Mouse (Mus musculus) kidney, postnatal 25 days (tissue): ENCODE data around the gene Six4.
"Not testable (repeated sequence)": the region's sequence is repeated elsewhere in the genome, so short reads cannot be mapped to it uniquely, and the experiment has no call there.

Source experiments
- DNase-seq, 2 experiments: peaks; one replicate each; pipeline ENCODE4 v3.0.0; 2021; ENCODE audit warnings: mixed read lengths in 2 of 2

Six4 gene

DNA sequence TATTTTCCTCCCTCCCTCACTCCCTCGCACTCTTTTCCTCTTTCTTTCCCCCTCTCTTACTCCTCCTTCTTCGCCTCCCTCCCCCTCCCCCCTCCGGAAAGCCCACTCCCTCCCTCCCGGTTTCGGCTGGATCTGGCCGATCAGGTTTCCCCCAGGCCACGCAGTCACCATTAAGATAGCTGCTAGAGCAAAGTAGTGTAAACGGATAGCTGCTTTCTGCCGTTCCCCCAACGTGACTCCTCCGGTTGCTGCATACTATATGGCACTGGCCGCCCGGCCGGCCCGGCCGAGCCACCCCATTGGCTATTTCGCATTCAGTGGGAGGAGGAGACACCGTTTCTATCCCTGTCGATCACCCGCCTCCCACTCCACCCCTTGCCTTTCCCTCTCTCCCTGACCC lies at the start of gene Six4:
Six4 (minus strand) TSS at position 261 of the 400 bp plus-strand sequence.
- DNase-seq = peak; percentile 72 to 92

DNA sequence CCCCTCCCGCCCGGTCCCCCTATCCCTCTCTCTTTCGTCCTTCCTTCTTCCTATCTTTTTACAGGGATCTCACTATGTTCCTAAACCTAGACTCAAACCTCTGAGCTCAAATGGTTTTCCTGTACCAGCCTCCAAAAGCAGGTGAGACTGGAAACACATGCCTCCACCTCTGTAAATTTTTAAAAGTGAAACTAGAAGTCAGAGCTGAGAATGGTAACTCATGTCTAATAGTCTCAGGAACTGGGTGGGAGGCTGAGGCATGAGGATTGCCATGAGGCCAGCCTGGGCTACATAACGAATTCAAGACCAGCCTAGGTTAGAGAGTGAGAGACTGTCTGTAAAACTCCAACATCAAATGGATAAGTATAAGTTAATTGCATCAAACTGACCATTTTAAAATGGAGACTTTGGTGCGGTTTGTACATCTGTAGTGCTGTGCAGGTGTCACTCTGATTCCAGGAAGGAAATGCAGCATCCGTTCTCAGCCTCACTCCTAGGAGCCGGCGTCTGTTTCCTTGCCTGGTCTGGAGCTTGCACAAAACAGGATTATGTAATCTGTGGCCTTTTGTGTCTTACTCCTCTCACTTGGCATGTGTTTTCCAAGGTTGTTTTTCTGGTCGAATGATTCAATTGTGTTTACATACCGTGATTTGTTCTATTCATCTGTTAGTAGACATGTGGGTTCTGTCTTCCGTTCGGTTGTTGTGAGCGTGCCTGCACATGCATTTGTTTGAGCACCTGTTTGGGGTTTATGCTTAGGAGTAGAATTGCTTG lies 49.3 kb upstream of the Six4 start:
- peak; percentile 4 to 61 for DNase-seq

DNA sequence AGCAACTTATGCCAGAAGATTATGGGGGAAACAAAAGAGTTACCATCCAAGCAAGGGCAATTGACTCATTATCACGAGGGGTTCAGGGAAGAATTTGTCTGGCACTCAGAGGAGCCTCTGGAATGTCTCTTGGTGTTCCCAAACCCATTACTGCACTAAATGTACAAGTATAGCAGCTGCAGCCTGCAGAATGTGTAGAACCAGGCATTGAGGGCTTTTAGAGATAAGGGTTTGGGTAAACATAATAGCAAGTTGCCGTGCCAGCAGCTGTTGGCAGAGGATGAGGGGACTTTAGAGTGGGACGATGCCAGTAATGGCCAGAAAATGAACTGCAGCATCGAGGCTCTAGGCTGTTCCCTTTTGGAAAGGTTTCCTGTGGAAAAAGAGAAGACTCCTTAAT lies 47.1 kb upstream of the Six4 start:
- no peak for DNase-seq

DNA sequence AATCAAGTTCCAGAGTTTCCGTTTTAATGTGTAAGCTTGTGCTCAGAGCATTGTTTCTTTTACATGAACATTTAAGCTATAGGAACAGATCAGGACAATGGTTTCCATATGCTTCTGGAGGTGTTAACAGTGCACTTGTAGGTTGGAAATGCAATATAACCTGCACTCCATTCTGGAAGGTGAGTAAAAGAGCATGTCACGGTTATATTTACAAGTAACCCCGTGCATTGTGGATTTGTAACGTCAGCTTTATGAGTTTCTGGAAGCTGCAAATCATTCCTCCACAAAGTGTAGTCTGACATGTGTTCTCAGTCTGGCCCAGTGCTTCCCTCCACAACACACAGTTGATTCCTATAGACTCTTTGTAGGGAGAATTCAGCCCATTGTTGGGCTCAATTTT lies 40.9 kb upstream of the Six4 start:
- no peak for DNase-seq

DNA sequence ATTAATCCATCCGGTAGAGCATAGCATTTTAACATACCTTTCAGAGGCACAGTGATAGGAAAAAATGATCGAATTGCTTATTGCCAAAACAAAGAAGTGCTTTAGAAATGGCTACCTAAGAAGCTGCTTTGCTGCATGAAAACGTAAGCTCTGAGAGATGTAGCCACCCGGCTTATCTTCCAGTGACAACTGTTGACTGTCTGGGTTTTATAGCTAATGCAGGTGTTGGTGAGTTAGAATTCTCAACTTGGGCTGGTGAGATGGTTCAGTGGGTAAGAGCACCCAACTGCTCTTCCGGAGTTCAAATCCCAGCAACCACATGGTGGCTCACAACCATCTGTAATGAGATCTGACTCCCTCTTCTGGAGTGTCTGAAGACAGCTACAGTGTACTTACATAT lies 37.8 kb upstream of the Six4 start:
- DNase-seq = not testable (repeated sequence)

DNA sequence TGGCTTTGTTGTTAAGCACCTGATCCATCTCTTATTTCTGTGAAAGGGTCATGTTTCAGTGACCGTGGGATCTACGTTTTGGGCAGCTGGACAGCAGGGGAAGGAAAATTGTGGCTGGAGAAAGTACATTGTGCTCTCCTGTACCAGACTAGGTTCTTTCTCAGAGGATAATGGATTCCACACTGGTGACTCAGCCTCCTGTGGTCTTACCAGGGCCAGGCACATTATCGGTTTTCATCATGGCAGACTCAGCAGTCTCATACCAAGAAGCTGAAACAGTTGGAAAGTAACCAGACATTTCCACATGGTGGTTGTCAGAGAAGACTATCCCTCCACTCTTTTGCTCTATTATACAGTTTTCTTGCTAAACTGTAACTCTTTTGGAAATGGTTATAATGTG lies 34.0 kb upstream of the Six4 start:
- DNase-seq = no peak

DNA sequence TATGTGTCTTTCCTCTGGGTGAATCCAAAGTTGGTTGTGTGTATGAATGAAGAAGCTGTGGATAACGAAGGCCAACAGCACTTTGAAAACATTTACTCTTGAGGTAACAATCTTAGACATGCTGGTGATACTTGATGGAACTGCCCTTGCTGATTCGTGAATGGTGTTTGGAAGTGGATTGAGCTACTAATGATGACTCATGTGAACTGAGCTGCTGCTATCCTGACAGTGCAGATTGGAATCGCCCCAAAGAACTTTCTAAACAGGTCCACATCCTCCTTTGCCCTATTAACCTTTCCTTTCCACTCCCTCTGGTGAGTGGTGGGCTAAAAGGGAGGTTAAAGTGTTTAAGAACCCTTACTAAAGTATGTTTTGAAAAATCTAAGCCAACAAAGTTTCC lies 27.5 kb upstream of the Six4 start:
- DNase-seq = no peak

DNA sequence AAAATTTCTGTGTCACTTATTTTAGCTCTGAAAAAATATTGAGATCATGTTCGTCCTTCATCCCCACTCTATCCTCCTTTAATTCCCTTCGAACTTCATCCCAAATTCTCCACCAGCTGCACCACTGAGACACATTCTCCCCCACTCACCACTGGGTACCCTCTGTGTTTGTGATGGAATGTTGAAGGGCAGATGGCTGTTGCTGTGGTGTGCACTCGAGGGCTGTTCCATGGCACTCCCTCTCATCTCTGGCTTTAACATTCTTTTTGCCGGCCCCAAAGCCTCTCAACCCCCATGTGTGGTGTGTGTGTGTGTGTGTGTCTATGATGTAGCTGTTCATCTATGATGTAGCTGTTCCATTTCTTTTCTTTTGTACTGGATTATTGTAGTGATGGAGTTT lies 12.0 kb upstream of the Six4 start:
- DNase-seq = no peak

DNA sequence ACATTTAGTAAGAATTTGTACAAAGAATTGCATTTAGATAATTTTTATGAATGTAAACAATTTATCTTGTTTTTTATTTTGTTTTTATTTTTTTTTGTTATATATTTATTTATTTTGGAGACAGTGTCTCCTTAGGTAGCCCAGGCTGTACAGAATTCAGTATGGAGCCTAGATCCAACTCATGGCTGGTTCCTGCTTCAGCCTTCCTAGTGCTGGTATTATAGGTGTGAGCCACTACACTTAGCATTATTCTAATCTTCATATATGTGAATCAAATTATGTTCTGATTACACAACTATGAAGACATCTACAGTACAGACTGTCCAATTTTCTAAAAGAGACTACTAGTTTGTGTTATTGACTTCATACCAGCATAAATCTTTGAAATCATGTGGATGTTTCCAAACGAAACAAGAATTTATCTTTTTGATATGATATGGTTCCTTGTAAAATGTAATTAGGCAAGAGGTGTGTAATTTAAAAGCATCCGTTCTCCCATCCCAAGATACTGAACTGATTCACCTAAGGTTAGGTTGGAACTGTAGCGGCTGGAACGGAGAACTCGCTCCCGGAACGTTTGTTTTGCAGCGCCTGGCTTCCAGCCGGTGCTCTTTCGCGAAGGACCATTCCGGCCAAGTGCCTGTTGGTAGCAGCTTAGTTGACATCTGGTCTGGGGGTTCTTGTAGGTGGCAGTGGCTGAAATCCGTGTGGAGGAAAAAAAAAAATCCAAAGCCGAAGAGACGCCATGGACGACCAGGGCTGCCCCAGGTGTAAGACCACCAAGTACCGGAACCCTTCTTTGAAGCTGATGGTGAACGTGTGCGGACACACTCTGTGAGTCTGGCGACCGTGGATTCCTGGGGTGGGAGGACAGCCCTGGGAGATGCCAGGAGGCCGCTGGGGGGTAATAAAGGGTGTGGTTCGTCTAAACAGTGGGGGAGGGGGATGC lies 10.1 kb upstream of the Six4 start, which contains the start of gene Mnat1:
Mnat1 (plus strand) TSS at position 625 of the 949 bp plus-strand sequence.
- DNase-seq = peak; percentile 80 to 83

DNA sequence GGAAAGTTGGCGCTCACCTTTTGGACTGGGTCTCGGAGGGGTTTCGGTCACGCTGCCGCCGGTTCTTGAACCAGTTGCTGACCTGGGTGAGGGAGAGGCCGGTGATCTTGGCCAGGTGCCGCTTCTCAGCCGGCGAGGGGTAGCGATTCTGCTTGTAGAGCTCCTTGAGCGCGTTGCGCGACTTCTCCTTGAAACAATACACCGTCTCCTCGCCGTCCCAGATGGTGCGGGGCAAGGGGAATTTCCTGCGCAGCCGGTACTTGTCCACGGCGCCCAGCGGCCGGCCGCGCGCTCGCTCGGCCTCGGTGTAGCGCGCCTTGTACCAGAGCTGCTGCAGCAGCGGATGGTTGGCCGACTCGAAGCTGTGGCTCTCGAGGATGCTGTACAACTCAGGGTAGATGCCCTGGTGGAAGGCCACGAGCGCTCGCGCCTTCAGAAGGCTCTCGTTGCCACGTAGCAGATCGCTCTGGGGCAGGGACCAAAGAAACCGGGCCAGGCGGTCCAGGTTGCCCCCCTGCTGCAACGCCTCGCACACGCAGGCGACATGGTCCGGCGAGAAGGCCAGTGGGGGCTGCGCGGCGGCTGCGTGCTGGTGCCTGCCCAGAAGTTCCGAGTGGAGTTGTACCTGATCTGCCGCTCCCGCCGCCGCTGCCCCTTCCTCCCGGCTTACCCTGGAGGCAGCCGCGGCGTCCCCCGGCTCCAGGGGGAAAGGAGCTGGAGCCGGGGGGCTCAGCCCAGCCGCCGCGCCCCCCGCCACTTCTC lies 749 bp downstream of the Six4 start:
- peak; percentile 46 to 61 for DNase-seq

DNA sequence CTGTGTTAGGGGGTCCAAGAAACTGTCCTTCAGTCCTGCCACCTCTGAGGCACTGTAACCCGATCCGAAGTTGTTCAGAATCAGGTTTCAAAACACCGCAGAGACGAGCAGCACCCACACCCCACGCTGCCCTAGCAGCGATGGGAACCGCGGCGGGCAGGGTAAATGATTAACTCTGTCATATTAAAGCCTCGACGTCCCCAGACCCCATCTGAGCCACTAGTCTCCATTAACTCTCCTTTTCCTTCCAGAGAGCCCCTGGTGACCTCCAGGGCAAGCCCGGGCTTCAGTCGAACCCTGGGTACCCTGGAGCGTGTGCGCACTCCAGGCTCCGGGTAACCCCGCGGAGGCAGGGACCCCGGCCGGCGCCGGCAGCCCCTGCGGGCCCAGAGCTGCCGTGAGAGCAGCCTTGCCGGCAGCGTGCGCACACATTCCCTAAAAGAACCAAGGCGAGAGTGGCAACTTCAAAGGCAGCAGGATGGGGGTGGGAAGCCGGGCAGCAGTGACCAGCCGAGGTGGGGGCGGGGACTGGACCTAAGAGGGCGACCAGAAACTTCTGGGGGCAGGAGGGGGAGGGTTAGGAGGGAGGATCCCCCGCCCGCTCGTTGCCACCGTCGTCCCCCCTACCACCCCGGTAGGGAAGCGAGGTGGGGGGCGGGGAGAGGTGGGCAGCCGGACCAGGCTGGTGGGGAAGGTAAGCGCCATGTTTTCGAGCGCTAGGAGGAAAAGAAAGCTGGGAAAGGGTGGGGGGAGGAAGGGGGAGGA lies 1.5 kb downstream of the Six4 start:
- peak; percentile 56 to 77 for DNase-seq

DNA sequence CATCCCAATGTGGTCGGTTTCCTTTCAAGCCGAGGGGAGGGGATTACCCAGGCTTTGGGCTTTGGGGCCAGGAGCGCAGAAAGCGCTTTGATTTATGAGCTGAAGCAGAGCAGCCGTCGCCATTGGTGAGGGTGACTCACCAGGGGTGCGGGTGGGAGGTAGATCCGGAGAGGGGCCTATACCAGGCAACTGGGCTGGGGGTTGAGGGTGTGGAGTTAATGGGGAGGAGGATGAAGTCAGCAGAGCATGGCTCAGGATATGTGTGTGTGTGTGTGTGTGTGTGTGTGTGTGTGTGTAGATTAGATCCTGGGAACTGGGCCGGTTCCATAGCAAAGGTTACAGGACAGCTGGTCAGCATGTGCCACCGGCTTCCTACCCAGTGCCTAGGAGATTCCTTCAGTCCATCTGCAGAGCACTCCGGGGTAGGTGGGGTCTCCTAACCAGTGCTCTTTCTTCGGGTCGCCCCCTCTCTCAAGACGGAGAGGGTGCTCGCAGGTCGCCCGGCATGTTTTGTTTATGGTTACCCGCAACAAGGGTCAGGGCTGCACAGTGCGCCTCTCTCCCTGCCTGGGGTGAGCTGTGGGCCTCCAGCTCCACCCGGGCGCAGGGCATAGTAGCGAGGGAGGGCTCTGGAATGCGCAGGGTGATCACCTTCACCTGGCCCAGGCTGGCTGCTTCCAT lies 2.7 kb downstream of the Six4 start:
- peak; percentile 41 to 77 for DNase-seq

DNA sequence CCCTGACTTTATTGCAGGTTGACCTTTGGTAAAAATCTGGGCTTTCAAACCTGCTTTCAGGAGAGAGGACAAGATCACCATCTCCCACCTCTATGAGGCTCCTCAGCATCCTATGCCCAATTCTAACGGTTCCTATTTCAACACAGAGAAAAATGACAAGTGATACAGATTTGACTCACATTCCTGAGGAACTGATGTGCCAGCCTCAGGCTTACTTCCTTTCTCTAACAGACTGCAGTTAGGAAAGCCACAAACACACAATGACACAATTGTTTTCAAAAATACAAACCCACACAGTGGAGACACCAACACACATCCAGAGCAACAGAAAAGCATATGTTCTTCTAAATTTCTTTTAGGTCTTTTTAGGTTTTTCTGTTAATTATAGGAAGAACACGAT lies 5.4 kb downstream of the Six4 start:
- DNase-seq = no peak

DNA sequence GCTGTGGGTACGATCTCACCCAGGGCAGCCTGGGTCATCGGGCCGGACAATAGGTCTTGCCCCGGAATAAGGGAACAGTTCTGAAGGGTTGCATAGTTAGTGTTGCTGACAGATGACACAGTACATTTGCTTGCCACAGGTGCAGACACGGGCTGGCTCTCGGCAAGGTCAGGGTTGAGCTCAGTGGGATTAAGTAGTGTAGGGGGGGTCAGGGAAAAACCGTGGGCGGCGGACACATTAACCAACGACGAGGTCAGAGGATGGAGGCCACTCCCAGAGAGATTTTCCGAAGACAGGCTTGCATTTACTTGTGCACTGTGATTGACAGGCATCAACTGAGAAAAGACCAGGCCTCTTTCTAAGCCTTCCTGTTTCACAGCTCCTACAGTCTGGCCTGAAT lies 9.5 kb downstream of the Six4 start:
- no peak for DNase-seq

DNA sequence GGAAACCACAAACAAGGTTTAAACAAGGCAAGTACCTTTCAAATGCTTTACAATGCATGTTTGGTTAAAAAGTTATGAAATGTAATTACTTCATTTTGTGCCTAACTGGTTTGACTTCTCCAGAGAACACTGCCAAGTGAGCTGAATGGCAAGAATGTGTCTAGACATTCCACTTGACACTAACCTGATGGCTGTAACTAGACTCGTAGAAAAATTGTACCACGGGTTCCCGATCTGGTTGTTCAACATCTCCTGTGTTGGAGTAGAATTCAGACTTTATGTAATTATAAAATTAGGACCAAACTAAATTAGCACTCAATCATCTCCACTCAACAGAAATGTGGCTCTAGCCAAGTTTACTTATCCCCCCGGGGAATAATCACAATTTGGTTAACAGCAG lies 14.7 kb downstream of the Six4 start:
- no peak for DNase-seq

DNA sequence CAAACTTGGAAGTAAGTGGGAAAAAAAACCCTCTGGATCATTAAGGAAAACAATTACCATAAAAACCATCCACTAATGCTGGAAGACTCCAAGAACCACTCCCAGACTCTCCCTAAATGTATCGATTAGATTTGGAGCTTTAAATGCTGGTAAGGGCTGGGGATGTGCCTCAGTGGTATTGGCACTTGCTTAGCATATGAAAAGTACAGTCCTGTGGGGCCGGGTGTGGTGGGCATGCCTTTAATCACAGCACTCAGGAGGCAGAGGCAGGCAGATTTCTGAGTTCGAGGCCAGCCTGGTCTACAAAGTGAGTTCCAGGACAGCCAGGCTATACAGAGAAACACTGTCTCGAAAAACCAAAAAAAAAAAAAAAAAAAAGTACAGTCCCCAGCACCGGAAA lies 17.1 kb downstream of the Six4 start:
- DNase-seq = not testable (repeated sequence)

DNA sequence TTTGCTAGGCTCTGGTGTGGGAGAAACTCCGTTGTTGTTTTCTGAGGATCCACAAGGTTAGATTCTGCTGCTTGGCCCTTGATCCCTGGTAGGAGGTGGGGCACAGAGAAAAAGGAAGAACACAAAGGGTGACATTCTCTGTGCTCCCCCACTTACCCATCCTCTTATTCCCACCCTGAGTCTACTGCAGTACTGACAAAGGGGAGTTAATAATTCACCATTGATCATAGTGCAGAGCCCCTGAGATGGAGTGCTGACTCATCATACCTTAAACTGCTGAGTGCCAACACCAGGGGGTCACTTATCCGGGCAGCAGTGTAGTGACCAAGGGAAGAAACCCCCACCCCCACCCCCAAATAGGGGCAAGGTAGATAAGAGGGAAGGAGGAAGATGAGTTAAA lies 18.7 kb downstream of the Six4 start:
- DNase-seq = no peak

DNA sequence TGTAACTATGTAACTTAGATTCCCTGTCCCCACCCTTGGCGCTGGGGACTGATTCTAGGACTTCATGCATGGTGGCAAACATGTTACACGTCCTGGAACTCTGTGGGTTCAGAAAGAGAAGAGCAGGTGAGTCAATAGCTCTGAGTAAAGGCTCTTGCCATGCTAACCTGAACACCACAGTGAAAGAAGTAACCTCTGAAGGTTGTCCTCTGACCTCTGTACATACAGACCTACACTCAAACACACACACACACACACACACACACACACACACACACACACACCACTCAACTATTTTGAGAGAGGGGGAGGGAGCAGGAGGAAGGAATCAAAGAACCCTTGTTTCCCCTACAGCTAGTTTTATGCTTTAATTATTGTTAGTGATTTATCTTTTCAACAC lies 19.1 kb downstream of the Six4 start:
- no peak for DNase-seq

DNA sequence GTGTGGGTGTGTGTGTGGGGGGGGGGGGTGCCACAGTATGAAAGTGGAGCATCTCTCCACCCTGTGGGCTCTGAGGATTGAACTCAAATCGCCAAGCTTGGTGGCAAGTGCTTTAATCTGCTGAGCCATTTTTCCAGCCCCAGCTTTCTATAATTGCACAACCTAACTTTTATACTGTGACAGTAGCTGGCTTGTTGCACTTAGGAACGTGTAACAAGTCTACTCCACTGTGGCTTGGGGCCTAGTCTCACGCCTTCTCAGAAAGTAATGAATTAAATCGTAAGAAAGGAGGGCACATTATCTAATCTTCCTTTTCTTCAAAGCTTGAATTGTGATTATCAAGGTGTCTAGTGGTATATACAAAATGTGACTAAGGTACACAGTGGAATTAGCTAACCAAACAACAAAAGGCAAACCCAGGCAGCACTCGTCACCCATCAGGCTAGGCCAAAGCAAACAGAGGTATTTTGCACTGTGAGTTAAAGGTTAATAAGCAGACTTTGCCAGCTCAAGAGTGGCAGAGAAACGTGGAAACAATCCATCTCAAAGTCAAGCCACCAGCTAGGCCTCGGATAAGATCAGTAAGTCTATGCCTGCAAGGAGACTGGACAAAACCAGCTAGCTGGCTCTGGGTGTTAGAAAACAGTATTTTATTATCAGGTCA lies 22.5 kb downstream of the Six4 start:
- DNase-seq = peak; percentile 21 to 55

DNA sequence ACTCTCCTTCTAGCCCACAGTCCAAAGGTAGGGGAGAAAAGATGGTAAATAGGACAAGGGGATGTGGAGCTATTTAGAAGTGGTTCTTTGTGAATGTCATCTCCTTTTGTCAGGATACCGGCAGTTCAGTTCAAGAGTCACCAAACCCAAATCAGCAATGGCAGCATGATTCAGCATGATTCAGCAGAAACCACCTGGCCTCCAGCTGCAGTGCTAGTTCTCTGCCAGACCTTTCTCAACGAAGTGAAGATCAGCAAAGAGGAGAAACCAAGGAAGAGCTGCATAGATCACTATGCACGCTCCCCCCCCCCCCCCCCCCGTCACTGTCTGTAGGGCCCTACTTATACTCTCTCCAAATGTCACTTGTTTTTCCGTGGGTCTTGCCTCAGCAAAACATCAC lies 24.3 kb downstream of the Six4 start:
- DNase-seq = no peak

DNA sequence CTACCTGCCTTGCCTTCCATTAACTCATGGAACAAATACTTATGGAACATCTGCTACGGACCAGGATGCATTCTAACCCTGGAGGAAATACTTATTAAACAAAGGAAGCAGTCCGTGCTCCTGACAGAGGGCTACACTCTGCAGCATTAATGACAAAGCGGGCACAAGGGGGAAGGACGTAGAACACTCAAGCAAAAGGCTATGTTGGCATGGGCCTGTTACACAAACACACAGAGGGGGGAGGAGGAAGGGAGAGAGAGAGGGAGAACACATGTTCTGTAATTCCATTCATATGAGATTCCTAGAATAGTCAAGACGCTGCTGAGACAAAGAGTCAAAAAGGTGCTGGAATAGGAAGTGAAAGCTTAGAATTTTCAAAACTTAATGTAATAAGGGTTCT lies 24.8 kb downstream of the Six4 start:
- DNase-seq = no peak
